Mouse (Mus musculus) hematopoietic stem cell, adult 5-6 weeks (primary cell): ENCODE measurements around the gene Umad1. TPM values are rescaled to one million over a fixed set of nuclear protein-coding genes. Genes with fewer than 3 reads are reported as not detected.

Experiments
- ATAC-seq, 2 experiments: fragments of 125-278 bp in 1 of 2; replicated peaks in 1 of 2; 2 replicates each; pipeline ENCODE4 v1.8.0; 2016 to 2017; ENCODE audit warnings: inconsistent platforms in 2 of 2, mild to moderate bottlenecking in 2 of 2, moderate number of reproducible peaks in 2 of 2, low read depth in 1 of 2, moderate TSS enrichment in 1 of 2; ENCODE audit not compliant: low FRiP score in 2 of 2, poor library complexity in 2 of 2, severe bottlenecking in 2 of 2, insufficient read depth in 1 of 2, low TSS enrichment in 1 of 2
- total RNA-seq: library from RNA; stranded (forward); fragments of 172-1452, 232-1000 nt; gene quantifications from 2 replicates; pipeline ENCODE4 v1.2.3, GENCODE M21; 2017

Gene Umad1
- total RNA-seq, 1 experiment from 2014 or later, result 7.3 TPM

DNA sequence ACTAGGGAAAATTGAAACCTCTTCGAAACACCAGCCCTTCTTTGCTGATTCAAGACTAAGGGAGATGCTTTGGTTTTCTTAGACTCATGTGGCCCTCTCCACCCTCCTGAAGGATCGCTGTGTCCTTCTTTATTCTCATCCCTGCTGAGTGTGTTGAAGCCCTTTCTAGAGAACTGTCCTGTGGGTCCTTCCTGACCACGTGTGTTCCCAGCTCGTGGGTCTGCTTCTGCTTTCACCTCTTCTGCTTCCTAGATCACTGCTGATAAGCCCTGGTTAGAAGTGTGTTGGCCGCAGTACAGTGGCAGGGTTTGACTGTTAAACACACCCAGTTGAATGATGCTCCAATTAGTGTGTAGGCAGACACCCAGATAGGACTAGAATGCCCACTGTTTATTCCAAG, 168.6 kb downstream of the Umad1 start:
- peak in 1 of 2 experiments; percentile 60; a peak in 2 of 4 replicates for ATAC-seq

GRCm38 (mm10) chr6:8430610-8431234, 171.6 kb downstream of the Umad1 start:
- no peak for ATAC-seq

DNA sequence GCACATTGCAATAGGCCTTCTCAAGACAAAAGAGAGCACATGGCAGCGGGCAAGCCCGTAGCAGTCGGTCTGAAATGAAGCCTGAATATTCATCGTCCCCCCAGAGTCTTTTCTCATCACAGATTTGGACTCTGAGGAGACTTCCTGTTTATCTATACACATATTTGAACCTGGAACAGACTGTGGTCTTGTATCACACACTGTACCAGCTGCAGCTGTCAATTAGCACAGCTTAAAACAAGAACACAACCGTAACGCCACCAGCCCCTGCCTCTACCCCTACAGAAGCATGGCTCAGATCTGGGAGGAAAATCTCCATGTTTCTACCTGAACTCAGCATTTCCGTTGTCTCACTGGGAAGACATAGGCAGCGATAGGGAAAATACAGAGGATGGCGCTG, 174.1 kb downstream of the Umad1 start:
- ATAC-seq, result no peak

GRCm38 (mm10) chr6:8437937-8438336, 178.8 kb downstream of the Umad1 start:
- ATAC-seq, result no peak

DNA sequence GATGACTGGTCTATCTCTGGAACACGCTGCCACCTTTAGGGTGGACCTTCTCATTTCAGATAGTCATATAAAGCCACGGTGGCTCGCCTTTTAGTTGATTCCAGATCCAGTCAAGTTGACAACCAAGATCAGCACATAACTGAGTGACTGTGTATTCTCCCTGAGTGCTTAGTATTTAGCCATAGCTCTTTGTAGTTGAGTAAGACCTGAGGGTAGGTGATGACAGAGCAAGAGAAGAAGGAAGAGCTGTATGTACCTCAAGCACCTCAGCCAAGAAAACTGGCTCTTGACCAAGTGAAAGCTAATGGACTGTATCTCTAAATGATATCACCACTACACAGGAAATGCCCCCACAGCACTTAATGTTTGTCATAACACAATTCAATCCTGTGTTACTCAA, 182.7 kb downstream of the Umad1 start:
- ATAC-seq, result peak in 1 of 2 experiments; percentile 64; a peak in 1 of 4 replicates

DNA sequence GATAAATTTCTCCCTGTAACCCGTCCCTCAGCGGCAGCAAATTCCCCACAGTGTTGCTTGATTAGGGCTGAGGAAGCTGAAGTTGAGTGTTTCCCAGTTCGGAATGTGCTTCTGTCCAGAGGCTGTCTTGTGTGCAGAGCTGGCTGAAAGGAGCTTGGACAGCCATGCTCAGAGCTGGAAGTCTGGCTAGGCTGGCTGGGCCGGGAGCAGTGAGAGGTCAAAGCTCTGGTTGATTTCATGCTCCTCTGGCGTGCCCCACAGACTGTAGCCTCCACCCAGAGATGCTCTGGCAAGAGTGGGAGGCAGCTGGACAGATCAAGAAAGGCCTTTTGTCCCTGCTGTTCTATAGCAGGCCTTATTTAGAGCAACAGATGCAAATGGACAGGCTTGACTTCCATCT, 187.7 kb downstream of the Umad1 start:
- ATAC-seq, result no peak

- no peak for ATAC-seq
These were observed 196.5 kb downstream of the Umad1 start for GRCm38 (mm10) chr6:8455599-8455998.

- ATAC-seq, result no peak
These were observed 199.5 kb downstream of the Umad1 start for GRCm38 (mm10) chr6:8458596-8458995.

- no peak for ATAC-seq
These were observed 203.4 kb downstream of the Umad1 start for GRCm38 (mm10) chr6:8462447-8462846.

DNA sequence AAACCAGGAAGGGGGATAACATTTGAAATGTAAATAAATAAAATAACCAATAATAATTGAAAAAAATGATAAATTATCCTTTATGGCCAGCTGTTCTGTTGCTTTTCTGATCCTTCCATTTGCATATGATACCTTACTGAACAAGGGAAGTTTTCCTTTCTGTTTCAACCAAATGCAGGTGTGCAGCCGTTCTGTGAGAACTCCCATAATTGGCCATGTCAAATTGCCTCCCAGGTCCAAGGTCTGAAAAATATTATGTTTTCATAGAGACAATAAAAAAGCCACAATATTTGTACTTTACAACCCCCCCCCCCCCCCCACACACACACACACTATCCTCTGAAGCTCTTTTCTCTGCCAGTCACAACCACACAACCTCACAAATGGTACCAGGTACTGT, 206.3 kb downstream of the Umad1 start:
- no peak for ATAC-seq

- ATAC-seq, result no peak
These were observed 206.9 kb downstream of the Umad1 start for GRCm38 (mm10) chr6:8465985-8466384.

GRCm38 (mm10) chr6:8467667-8468337, 208.7 kb downstream of the Umad1 start:
- ATAC-seq, result no peak

DNA sequence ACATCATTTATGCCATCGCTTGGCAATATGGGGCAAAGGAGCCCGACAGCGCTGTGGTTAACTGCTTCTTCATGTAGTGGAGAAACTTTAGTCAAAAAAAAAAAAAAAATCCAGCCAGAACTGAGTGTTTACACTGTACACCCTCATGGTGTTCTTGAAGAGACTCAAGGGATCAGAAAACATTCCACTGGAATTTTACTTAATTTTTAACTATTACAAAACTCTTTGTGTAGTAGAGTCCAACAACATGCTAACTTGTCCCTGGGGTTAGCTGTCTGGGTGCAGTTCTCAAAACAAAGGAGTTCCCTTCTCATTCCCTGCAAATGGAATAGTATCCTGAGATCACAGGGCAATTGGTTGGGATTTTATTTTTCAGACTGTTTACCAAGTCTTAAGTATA, 210.8 kb downstream of the Umad1 start:
- ATAC-seq, result no peak

GRCm38 (mm10) chr6:8472125-8472524, 213.0 kb downstream of the Umad1 start:
- no peak for ATAC-seq

DNA sequence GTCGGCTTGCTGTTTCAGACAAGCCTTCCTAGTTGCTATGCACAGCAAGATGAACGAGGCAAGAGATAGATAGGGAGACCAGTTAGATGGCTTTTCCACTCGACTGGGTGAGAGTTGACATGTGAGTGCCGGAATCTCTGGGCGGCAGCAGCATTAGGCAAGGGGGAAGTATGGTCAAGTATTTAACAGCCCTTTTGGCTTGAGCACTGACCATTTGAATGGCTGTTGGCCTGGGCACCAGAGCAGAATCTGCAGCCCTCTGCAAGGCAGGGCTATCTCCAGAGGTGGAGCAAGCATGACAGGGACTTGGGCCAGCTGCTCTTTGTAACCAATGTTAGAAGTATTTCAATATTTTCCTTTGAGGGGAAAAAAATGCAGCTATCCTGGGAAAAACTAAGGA, 213.8 kb downstream of the Umad1 start:
- no peak for ATAC-seq

DNA sequence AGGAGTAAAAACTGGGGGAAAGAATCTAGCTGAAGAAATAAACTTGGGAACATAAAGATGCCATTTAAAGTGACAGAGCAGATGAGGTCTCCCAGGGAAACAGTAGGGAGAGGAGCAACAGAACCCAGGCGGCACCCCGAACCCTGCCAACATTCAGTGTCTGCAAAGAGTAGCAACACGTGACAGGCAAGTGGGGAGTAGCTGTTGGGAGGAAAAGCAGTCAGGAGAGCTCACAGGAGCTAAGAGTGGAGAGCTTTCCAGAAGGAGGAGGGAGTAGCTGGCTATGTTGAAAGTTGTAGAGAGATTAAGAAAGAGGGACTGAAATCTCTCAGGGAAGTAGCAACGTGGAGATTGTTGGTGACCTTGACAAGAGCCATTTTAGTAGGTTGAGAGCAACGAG, 214.4 kb downstream of the Umad1 start:
- ATAC-seq, result no peak

DNA sequence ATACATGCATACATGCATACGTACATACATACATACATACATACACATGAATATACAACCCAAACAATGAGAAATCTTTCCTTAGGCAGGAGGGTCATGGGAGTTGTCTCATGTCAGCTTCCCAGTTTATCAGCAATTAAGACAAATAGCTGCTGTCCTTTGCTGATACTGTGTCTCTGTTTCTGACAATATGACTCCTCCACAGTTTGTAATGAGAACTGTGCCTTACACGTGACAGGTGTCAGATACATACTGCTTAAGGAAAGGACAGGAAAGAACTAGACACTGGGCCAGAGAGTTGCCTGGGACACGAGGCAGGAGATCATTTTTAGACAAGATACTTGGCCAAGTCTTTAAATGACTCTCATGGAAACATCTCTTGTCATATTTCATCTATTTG, 215.2 kb downstream of the Umad1 start:
- ATAC-seq, result no peak

DNA sequence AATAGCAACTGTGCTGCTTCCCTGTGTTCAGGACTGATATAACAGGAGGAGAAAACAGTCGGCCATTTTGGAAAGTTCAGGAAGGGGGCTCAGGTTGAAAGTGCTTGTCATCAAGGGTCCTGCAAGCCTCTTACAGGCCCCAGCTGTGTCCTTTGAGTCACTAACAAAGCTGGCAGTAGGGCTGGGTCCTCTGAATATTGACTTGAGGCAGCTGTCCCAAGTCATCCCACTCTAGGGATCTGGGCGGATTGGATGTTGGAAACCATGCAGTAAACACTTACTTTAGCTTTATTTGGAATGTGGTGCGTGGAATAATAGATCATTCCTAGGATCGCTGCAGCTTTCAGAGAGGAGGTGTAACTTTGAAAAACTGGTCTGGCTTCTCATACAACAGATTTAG, 215.7 kb downstream of the Umad1 start:
- no peak for ATAC-seq

DNA sequence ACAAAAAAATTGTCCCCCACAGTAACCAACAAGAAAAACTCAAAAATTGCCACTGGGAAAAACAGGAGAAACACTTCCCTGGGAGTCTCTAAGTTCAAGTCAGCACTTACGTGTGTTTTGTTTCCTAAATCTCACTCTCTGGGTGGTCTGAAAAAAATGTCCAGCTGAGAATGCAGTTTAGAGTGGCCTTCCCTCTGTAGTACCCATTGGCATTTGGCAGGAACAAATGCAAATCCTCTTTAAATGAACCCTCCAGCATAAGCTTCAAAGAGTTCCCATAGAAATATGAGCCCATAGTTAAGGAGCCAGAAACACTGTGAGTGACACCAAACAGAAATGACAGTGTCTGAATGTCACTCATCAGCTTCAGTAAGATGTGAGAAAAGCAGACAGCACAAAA, 220.1 kb downstream of the Umad1 start:
- ATAC-seq, result no peak
